Mouse (Mus musculus) limb, embryonic 14.5 days (tissue): ENCODE data around the gene Trim24. TPM values are rescaled to one million over a fixed set of nuclear protein-coding genes. Genes with fewer than 3 reads are reported as not detected.

Source experiments
- ATAC-seq: fragments of 200-750 bp; cut with Nextera tagmentation; 2 replicates; pipeline ENCODE4 v1.8.0; 2017; ENCODE audit warnings: low read depth, moderate number of reproducible peaks, moderate TSS enrichment; ENCODE audit not compliant: low FRiP score
- DNase-seq: peaks from one replicate; pipeline ENCODE4 v3.0.0-alpha.2; 2015; ENCODE audit warnings: low spot score
- H3K27ac ChIP-seq: fragments of 300-500 bp; sonication (generic); replicated peaks from 2 replicates; pipeline ENCODE4 v1.5.1; 2014; ENCODE audit warnings: low read depth, mild to moderate bottlenecking, low read length, moderate library complexity, mixed read lengths
- H3K27me3 ChIP-seq: fragments of 300-500 bp; sonication (generic); 2 replicates; pipeline ENCODE4 v1.6.1; 2014; ENCODE audit warnings: low read length, mixed read lengths; ENCODE audit not compliant: control insufficient read depth, insufficient read depth
- H3K36me3 ChIP-seq: fragments of 300-500 bp; sonication (generic); 2 replicates; pipeline ENCODE4 v1.6.1; 2014; ENCODE audit warnings: mild to moderate bottlenecking, low read length, moderate library complexity, mixed read lengths; ENCODE audit not compliant: control insufficient read depth, insufficient read depth
- H3K4me1 ChIP-seq: fragments of 300-500 bp; sonication (generic); 2 replicates; pipeline ENCODE4 v1.6.1; 2014; ENCODE audit warnings: antibody characterized with exemption, low read length, mixed read lengths; ENCODE audit not compliant: control insufficient read depth, insufficient read depth
- H3K4me2 ChIP-seq: fragments of 300-500 bp; sonication (generic); replicated peaks from 2 replicates; pipeline ENCODE4 v1.6.1; 2014; ENCODE audit warnings: low read depth, mild to moderate bottlenecking, low read length, moderate library complexity; ENCODE audit not compliant: severe bottlenecking
- H3K4me3 ChIP-seq: fragments of 300-500 bp; sonication (generic); replicated peaks from 2 replicates; pipeline ENCODE4 v1.5.1; 2014; ENCODE audit warnings: low read length
- H3K9ac ChIP-seq: fragments of 300-500 bp; sonication (generic); 2 replicates; pipeline ENCODE4 v1.6.1; 2014; ENCODE audit warnings: mild to moderate bottlenecking, low read depth, low read length, moderate library complexity; ENCODE audit not compliant: severe bottlenecking
- H3K9me3 ChIP-seq: fragments of 300-500 bp; sonication (generic); 2 replicates; pipeline ENCODE4 v1.6.1; 2016; ENCODE audit warnings: low read length; ENCODE audit not compliant: control insufficient read depth
- POLR2A ChIP-seq: fragments of 200-500 bp; IDR thresholded peaks from 2 replicates; pipeline ENCODE4 v1.8.0; 2012; ENCODE audit warnings: inconsistent platforms, mild to moderate bottlenecking, moderate library complexity, borderline replicate concordance; ENCODE audit not compliant: insufficient read depth, insufficient read length; ENCODE audit errors: extremely low read depth
- WGBS: fragments of 180-500 bp; shearing (Covaris S2); extraction: QIAGEN DNeasy Blood & Tissue Kit; methylation state at CpG from one replicate; pipeline ENCODE4 v1.1.7; 2014; 5-methylcytosine and 5-hydroxymethylcytosine counted together
- polyA plus RNA-seq, 2 experiments: library from polyadenylated mRNA; depleted of rRNA in 1 of 2; stranded (reverse) in 1 of 2; unstranded in 1 of 2; fragments of >200 nt; fragmentation: Nextera tagmentation in 1 of 2; extraction: Ambion mirVana in 1 of 2; gene quantifications; 2 replicates each; pipeline versions ENCODE4 v1.2.1 to v1.2.3; 2012 to 2014

Trim24 gene
- polyA plus RNA-seq, 2 experiments = 23.9 to 53.9 TPM

DNA sequence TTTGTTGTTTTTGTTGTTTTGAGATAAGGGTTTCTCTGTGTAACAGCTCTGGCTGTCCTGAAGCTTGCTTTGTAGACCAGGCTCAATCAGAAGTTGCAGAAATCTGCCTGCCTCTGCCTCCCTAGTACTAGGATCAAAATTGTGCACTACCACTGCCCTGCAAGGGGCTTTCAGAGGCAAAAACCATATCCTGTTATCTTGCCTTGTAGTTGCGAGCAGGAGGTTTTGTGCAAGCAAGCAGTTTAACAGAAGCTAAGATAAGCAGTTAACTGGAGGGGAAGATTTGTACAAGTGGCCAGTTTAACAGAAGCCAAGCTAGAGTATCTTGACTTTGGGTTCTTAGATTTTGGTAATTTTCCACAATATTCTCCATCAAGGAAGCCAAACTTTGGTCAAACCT lies 2.2 kb downstream of the Trim24 start:
- TF ChIP-seq POLR2A = no peak
- 97% methylated on average over 1 of the region's 1 CpGs for WGBS
- H3K4me2 ChIP-seq = no peak overlapping the region
- peaks cover 46% of the 10 kb centered on the region for H3K9me3 ChIP-seq
- H3K9ac ChIP-seq = no peak overlapping the region
- no peaks in the 10 kb centered on the region for H3K4me1 ChIP-seq
- DNase-seq = peak; percentile 2
- H3K36me3 ChIP-seq = peaks cover 14% of the 10 kb centered on the region; the same call in 1 of the 2 replicates
- no peaks in the 10 kb centered on the region for H3K27me3 ChIP-seq
- H3K4me3 ChIP-seq = 0 out of 2 replicates have a peak overlapping the region, but pooled peaks have one; percentile 86
- no peak for ATAC-seq
- no peak overlapping the region for H3K27ac ChIP-seq

DNA sequence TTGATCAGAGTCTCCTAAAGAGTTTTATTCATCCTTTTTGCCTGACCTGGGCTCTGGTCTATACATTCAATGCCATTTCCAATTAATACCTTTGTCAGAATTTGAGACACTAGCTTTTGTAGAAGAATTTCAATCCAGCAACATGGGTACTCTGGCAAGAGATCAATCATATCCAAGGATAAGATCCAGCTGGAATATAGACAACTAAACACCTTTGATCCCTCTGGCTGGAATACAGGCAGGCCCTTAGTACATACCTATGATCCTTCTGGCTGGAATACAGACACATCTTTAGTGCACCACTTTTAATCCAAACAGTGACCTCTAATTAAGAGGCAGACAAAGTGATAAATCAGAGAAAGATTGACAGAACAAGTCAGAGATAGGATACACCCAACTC lies 3.1 kb downstream of the Trim24 start:
- no peak overlapping the region for H3K4me3 ChIP-seq
- peaks cover 14% of the 10 kb centered on the region; the same call in 1 of the 2 replicates for H3K36me3 ChIP-seq
- DNase-seq = peak; percentile 0
- no peaks in the 10 kb centered on the region for H3K4me1 ChIP-seq
- H3K9ac ChIP-seq = no peak overlapping the region
- H3K27ac ChIP-seq = no peak overlapping the region
- no peak for ATAC-seq
- H3K4me2 ChIP-seq = no peak overlapping the region
- H3K9me3 ChIP-seq = peaks cover 48% of the 10 kb centered on the region
- no peaks in the 10 kb centered on the region for H3K27me3 ChIP-seq
- no peak for TF ChIP-seq POLR2A

DNA sequence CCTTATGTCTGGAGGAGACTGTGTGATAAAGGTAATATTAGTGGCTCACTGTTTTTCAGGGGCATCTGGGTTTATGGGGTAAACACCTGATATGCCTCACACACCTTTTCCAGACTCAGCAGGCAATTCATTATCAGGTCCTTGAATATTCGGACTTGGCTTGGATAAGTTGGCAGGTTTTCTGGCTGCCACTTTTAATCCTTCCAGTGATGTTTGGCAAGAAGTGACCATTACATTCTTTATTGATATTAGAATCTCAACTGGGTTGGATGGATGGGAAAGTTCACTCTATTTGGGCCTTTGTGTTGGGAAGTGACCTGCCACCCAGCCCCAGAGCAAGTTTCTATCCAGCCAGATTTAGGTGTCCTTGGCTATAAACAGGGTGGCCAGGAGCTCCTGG lies 7.6 kb downstream of the Trim24 start:
- Histone ChIP-seq H3K27ac (no peak overlapping the region), H3K9ac (no peak overlapping the region), H3K4me3 (no peak overlapping the region), H3K9me3 (peaks cover 50% of the 10 kb centered on the region), H3K4me2 (no peak overlapping the region), H3K27me3 (no peaks in the 10 kb centered on the region), H3K36me3 (peaks cover 28% of the 10 kb centered on the region), H3K4me1 (no peaks in the 10 kb centered on the region)
- DNase-seq = no peak
- ATAC-seq = no peak
- no peak for TF ChIP-seq POLR2A
- WGBS = 87% methylated on average over 1 of the region's 1 CpGs

DNA sequence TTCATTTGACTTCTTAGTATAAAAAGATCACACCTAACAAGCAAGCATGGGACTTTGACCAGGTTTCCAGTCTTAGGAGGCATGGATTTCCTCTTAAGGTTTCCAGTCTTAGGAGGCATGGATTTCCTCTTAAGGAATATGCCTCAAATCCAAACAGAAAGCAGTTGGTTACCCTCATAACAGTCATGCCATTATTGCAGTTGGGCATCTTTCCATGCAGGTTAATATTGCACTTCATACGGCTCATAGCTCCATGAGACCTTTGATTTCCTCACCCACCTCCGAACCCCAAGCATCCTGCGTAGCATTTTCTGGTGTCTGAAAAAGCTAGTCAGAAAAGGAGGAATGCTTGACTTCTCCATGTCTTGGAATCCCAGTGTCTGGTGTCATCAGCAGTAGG lies 10.0 kb downstream of the Trim24 start:
- WGBS = 95% methylated on average over 3 of the region's 3 CpGs
- Histone ChIP-seq H3K4me2 (no peak overlapping the region), H3K9me3 (peaks cover 30% of the 10 kb centered on the region), H3K4me1 (no peaks in the 10 kb centered on the region), H3K9ac (no peak overlapping the region), H3K4me3 (no peak overlapping the region), H3K27ac (no peak overlapping the region), H3K27me3 (no peaks in the 10 kb centered on the region), H3K36me3 (peaks cover 28% of the 10 kb centered on the region)
- ATAC-seq (no peak), DNase-seq (no peak)
- TF ChIP-seq POLR2A = no peak

- TF ChIP-seq POLR2A = no peak
- DNase-seq = no peak
- H3K4me2 ChIP-seq = no peak overlapping the region
- H3K9ac ChIP-seq = no peak overlapping the region
- no peak for ATAC-seq
- 89% methylated on average over 2 of the region's 2 CpGs for WGBS
- no peak overlapping the region for H3K27ac ChIP-seq
- H3K36me3 ChIP-seq = no peaks in the 10 kb centered on the region
- no peak overlapping the region for H3K4me3 ChIP-seq
- H3K27me3 ChIP-seq = no peaks in the 10 kb centered on the region
- H3K9me3 ChIP-seq = no peaks in the 10 kb centered on the region
- H3K4me1 ChIP-seq = peaks cover 2% of the 10 kb centered on the region; the same call in 1 of the 2 replicates
Measured at GRCm38 (mm10) chr6:37893586-37893985, 23.0 kb downstream of the Trim24 start.
